Mouse (Mus musculus) hindbrain, embryonic 14.5 days (tissue): ENCODE results near the gene Cacul1. TPM values are rescaled to one million over a fixed set of nuclear protein-coding genes. Genes with fewer than 3 reads are reported as not detected.
A peak's percentile ranks its signal among the peaks of the same experiment; 100 is the strongest.
"Not testable (repeated sequence)": the region's sequence is repeated elsewhere in the genome, so short reads cannot be mapped to it uniquely, and the experiment has no call there.

Experiments
- ATAC-seq: fragments of 200-750 bp; cut with Nextera tagmentation; 2 replicates; pipeline ENCODE4 v1.8.0; 2017; ENCODE audit warnings: moderate number of reproducible peaks, mild to moderate bottlenecking, moderate TSS enrichment, moderate library complexity; ENCODE audit not compliant: low FRiP score
- DNase-seq: peaks from one replicate; pipeline ENCODE4 v3.0.0-alpha.2; 2015; ENCODE audit warnings: low spot score
- H3K27ac ChIP-seq: fragments of 300-500 bp; sonication (generic); 2 replicates; pipeline ENCODE4 v1.5.1; 2014; ENCODE audit warnings: mild to moderate bottlenecking, moderate library complexity
- H3K27me3 ChIP-seq: fragments of 300-500 bp; sonication (generic); 2 replicates; pipeline ENCODE4 v1.6.1; 2014; ENCODE audit warnings: mild to moderate bottlenecking, low read length, mixed read lengths; ENCODE audit not compliant: control insufficient read depth, insufficient read depth
- H3K36me3 ChIP-seq: fragments of 300-500 bp; sonication (generic); replicated peaks from 2 replicates; pipeline ENCODE4 v1.6.1; 2014; ENCODE audit not compliant: control insufficient read depth, insufficient read depth
- H3K4me1 ChIP-seq: fragments of 300-500 bp; sonication (generic); replicated peaks from 2 replicates; pipeline ENCODE4 v1.6.1; 2014; ENCODE audit warnings: antibody characterized with exemption, low read length, mixed read lengths; ENCODE audit not compliant: control insufficient read depth, insufficient read depth
- H3K4me2 ChIP-seq: fragments of 300-500 bp; sonication (generic); replicated peaks from 2 replicates; pipeline ENCODE4 v1.6.1; 2014; ENCODE audit warnings: mild to moderate bottlenecking, moderate library complexity
- H3K4me3 ChIP-seq: fragments of 300-500 bp; sonication (generic); replicated peaks from 2 replicates; pipeline ENCODE4 v1.5.1; 2014; ENCODE audit warnings: mild to moderate bottlenecking, low read length
- H3K9ac ChIP-seq: fragments of 300-500 bp; sonication (generic); 2 replicates; pipeline ENCODE4 v1.6.1; 2014
- H3K9me3 ChIP-seq: fragments of 300-500 bp; sonication (generic); 2 replicates; pipeline ENCODE4 v1.6.1; 2016; ENCODE audit warnings: low read length; ENCODE audit not compliant: control insufficient read depth
- WGBS: fragments of 180-500 bp; shearing (Covaris S2); extraction: QIAGEN DNeasy Blood & Tissue Kit; methylation state at CpG from one replicate; pipeline ENCODE4 v1.1.7; 2014; 5-methylcytosine and 5-hydroxymethylcytosine counted together
- polyA plus RNA-seq: library from polyadenylated mRNA; unstranded; fragments of >200 nt; fragmentation: Nextera tagmentation; extraction: Ambion mirVana; gene quantifications from 2 replicates; pipeline ENCODE4 v1.2.1, GENCODE M21; 2014

The Cacul1 gene
- 27.3 and 32.3 TPM in 2 replicates for polyA plus RNA-seq

DNA sequence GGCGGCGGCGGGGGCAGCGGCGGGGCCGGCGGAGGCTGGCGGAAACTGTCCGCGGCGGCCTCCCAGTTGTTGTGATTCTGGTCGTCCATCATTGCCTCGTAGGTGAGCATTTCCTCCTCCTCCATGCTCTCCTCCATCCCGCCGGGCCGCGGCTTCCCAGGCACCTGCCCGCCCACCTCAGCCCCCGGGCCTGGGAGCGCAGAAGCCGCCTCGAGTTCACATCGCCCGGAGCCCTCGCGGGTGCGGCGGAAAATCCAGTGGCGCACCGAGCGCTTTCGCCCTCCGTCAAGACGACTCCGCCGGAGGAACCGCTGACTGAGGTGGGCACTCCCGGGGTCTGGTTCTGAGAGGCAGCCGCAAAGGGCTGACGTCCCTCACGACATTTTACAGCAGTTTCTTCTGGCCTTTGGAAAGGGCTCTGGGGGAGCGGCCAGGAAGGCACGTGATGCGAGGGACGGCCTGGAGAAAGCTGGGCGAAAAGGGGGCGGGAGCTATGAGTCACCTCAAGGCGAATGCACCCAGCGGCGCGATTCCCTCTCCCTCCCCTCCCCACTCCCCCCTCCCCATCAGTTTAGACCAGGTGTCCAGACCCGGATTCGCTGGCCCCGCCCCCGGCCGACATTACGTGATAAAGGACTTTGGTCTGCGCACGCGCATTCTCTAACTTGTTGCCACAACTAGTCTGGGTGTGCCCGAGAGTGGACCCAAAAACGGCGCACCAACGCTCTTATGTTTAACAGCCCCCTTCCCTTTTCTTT is at the start of gene Cacul1:
Gene Cacul1 (minus strand): TSS at position 444 of the 758 bp plus-strand sequence.
- DNase-seq (peak; percentile 97), ATAC-seq (peak; percentile 97)
- Histone ChIP-seq H3K4me1 (peaks cover 37% of the 10 kb centered on the region), H3K4me3 (peak within 1 kb of the TSS; percentile 98), H3K36me3 (no peaks in the 10 kb centered on the region), H3K4me2 (peak within 1 kb of the TSS; percentile 83), H3K9ac (peak within 1 kb of the TSS; percentile 95), H3K27me3 (no peaks in the 10 kb centered on the region), H3K27ac (peak within 1 kb of the TSS; percentile 93), H3K9me3 (no peaks in the 10 kb centered on the region)
- WGBS = 1% methylated on average over 57 of the region's 64 CpGs

- Histone ChIP-seq H3K9me3 (no peaks in the 10 kb centered on the region), H3K27ac (no peak overlapping the region), H3K36me3 (no peaks in the 10 kb centered on the region), H3K4me2 (no peak overlapping the region), H3K9ac (no peak overlapping the region), H3K4me1 (no peaks in the 10 kb centered on the region), H3K27me3 (no peaks in the 10 kb centered on the region), H3K4me3 (no peak overlapping the region)
- WGBS = 73% methylated on average over 4 of the region's 4 CpGs
- ATAC-seq (no peak), DNase-seq (no peak)
Observed at GRCm38 (mm10) chr19:60619420-60619819, 38.6 kb upstream of the Cacul1 start.

GRCm38 (mm10) chr19:60617007-60617406 is 36.2 kb upstream of the Cacul1 start:
- Histone ChIP-seq H3K4me2 (no peak overlapping the region), H3K36me3 (no peaks in the 10 kb centered on the region), H3K4me3 (no peak overlapping the region), H3K9ac (no peak overlapping the region), H3K9me3 (no peaks in the 10 kb centered on the region), H3K27ac (no peak overlapping the region), H3K4me1 (no peaks in the 10 kb centered on the region), H3K27me3 (no peaks in the 10 kb centered on the region)
- DNase-seq = no peak
- 27% methylated on average over 1 of the region's 1 CpGs for WGBS
- no peak for ATAC-seq

DNA sequence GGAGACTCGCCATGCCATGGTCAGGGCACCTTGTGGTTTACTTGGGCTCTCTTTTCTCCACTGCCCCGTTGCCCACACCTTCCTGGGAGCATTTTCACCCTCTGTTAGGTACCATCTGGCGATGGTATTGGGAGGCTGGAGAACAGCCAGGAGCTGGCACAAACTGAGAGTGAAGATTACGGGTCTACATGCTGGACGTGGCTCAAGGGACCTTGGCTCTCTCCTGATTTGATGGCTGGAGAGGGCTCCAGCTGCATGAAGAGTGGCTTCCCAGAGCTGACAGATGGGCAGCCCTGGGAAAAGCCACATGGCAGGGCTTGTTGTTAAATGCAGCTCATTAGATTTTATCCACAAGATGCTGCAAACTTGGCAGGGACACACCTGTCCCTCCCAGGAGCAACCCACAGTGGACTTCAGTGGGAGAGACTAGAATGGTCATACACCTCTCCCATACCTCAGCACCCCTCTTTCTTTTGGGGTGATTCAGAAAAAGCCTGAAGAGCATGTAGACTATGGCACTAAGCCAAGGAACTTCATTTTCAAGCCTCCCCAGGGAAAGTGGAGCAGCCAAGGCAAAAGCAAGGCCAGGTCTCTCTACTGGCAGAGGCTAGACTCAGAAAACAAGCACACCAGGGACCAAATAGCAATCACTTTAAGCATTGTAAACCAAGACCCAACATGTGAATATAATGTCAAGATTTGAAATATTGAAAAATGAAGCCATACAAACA is 34.8 kb upstream of the Cacul1 start:
- H3K9ac ChIP-seq = no peak overlapping the region
- H3K4me1 ChIP-seq = no peaks in the 10 kb centered on the region
- no peaks in the 10 kb centered on the region for H3K36me3 ChIP-seq
- H3K9me3 ChIP-seq = no peaks in the 10 kb centered on the region
- H3K27ac ChIP-seq = no peak overlapping the region
- ATAC-seq (peak; percentile 77; the same call in 1 of the 2 replicates), DNase-seq (peak; percentile 57)
- no peak overlapping the region for H3K4me3 ChIP-seq
- no peaks in the 10 kb centered on the region for H3K27me3 ChIP-seq
- H3K4me2 ChIP-seq = no peak overlapping the region
- WGBS = 53% methylated on average over 5 of the region's 5 CpGs

- Histone ChIP-seq H3K27me3 (no peaks in the 10 kb centered on the region), H3K4me1 (no peaks in the 10 kb centered on the region), H3K27ac (no peak overlapping the region), H3K4me3 (no peak overlapping the region), H3K9ac (no peak overlapping the region), H3K36me3 (no peaks in the 10 kb centered on the region), H3K4me2 (no peak overlapping the region), H3K9me3 (no peaks in the 10 kb centered on the region)
- DNase-seq (no peak), ATAC-seq (no peak)
- 48% methylated on average over 12 of the region's 12 CpGs for WGBS
Observed at GRCm38 (mm10) chr19:60611525-60612215, 30.8 kb upstream of the Cacul1 start.

GRCm38 (mm10) chr19:60608766-60609165 is 27.9 kb upstream of the Cacul1 start:
- no peaks in the 10 kb centered on the region for H3K27me3 ChIP-seq
- DNase-seq (no peak), ATAC-seq (no peak)
- H3K4me2 ChIP-seq = no peak overlapping the region
- H3K4me3 ChIP-seq = no peak overlapping the region
- no peaks in the 10 kb centered on the region for H3K9me3 ChIP-seq
- no peak overlapping the region for H3K9ac ChIP-seq
- no peaks in the 10 kb centered on the region for H3K4me1 ChIP-seq
- H3K36me3 ChIP-seq = no peaks in the 10 kb centered on the region
- no peak overlapping the region for H3K27ac ChIP-seq
- WGBS = 38% methylated on average over 5 of the region's 5 CpGs

GRCm38 (mm10) chr19:60603586-60603985 is 22.8 kb upstream of the Cacul1 start:
- no peaks in the 10 kb centered on the region for H3K4me1 ChIP-seq
- no peaks in the 10 kb centered on the region for H3K27me3 ChIP-seq
- no peaks in the 10 kb centered on the region for H3K36me3 ChIP-seq
- no peak overlapping the region for H3K27ac ChIP-seq
- DNase-seq = no peak
- WGBS = 82% methylated on average over 3 of the region's 3 CpGs
- no peak overlapping the region for H3K4me3 ChIP-seq
- H3K9me3 ChIP-seq = no peaks in the 10 kb centered on the region
- H3K9ac ChIP-seq = no peak overlapping the region
- H3K4me2 ChIP-seq = no peak overlapping the region
- ATAC-seq = no peak

DNA sequence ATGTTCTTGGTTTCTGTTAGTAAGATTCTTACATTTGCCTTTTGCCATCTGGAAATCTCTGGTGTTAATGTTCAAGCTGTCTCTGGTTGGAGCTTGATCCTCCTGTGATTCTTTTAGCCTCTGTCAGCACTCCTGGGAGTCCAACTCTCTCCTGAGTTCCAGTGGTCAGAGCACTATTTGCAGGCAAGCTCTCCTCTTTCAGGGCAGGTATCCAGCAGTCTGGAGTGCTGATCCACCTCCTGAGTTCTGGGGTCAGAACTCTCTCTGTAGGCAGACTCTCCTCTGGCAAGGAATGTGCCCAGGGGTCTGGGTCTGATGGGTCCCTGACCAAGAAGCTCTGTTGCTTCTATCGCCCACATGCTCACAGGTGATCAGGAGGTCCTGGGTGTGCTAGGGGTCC is 21.2 kb upstream of the Cacul1 start:
- not testable (repeated sequence) for H3K9me3 ChIP-seq, H3K4me2 ChIP-seq, DNase-seq, H3K36me3 ChIP-seq, ATAC-seq, H3K4me1 ChIP-seq, H3K4me3 ChIP-seq, H3K27ac ChIP-seq, H3K9ac ChIP-seq, H3K27me3 ChIP-seq
- WGBS = 92% methylated on average over 1 of the region's 1 CpGs

DNA sequence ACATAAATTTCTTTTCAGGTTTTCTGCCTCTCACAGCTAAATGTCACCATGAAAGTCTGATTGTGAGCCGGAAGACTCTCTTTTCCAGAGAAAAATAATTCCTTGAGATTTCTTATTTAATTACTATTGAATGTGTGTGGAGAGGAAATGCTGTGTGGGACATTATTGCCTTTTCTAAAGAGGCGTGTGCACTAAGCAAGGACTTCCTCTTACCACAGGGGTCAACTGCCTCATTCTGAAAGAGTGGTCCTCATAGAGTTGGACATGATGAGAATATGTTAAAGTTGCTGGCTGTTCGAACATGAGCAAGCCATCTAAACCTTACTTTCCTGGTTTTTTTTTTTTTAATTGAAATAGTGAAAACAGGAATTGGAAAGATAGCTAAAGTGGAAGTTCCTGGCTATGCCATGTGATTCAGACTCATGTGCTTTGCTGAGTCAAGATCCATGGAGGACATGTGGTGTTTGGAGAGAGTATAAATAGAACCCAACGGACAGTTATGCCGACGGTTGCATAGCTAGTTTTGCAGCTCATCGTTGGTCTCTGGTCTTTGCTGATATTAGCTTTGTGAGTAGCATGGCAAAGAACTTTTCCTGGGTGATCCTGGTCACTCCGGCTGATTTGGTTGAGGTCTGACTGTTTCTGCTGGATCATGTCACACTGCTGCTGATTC is 17.3 kb upstream of the Cacul1 start:
- H3K27me3 ChIP-seq = no peaks in the 10 kb centered on the region
- no peak overlapping the region for H3K27ac ChIP-seq
- 92% methylated on average over 8 of the region's 8 CpGs for WGBS

More for the DNA sequence above, 17.3 kb upstream of the Cacul1 start:
- Histone ChIP-seq H3K4me1 (no peaks in the 10 kb centered on the region), H3K4me3 (no peak overlapping the region), H3K9ac (no peak overlapping the region), H3K36me3 (no peaks in the 10 kb centered on the region), H3K9me3 (no peaks in the 10 kb centered on the region), H3K4me2 (no peak overlapping the region)
- no peak for DNase-seq
- ATAC-seq = no peak
